Mouse (Mus musculus) limb, embryonic 15.5 days (tissue): ENCODE results near the gene 5730480H06Rik. TPM values are rescaled to one million over a fixed set of nuclear protein-coding genes. Genes with fewer than 3 reads are reported as not detected.

Source experiments
- ATAC-seq: fragments of 200-750 bp; cut with Nextera tagmentation; 2 replicates; pipeline ENCODE4 v1.8.0; 2017; ENCODE audit warnings: low read depth, moderate TSS enrichment; ENCODE audit not compliant: insufficient number of reproducible peaks, low FRiP score, low TSS enrichment
- H3K27ac ChIP-seq: fragments of 300-500 bp; sonication (generic); 2 replicates; pipeline ENCODE4 v1.5.1; 2015; ENCODE audit warnings: moderate library complexity, mild to moderate bottlenecking, inconsistent platforms
- H3K27me3 ChIP-seq: fragments of 300-500 bp; sonication (generic); 2 replicates; pipeline ENCODE4 v1.6.1; 2015; ENCODE audit warnings: inconsistent platforms
- H3K36me3 ChIP-seq: fragments of 300-500 bp; sonication (generic); 2 replicates; pipeline ENCODE4 v1.6.1; 2015; ENCODE audit warnings: inconsistent platforms
- H3K4me1 ChIP-seq: fragments of 300-500 bp; sonication (generic); 2 replicates; pipeline ENCODE4 v1.6.1; 2015; ENCODE audit warnings: inconsistent platforms
- H3K4me2 ChIP-seq: fragments of 300-500 bp; sonication (generic); 2 replicates; pipeline ENCODE4 v1.6.1; 2015; ENCODE audit warnings: mild to moderate bottlenecking, inconsistent platforms
- H3K4me3 ChIP-seq: fragments of 300-500 bp; sonication (generic); 2 replicates; pipeline ENCODE4 v1.5.1; 2015; ENCODE audit warnings: mild to moderate bottlenecking, inconsistent platforms
- H3K9ac ChIP-seq: fragments of 300-500 bp; sonication (generic); 2 replicates; pipeline ENCODE4 v1.6.1; 2015; ENCODE audit warnings: inconsistent platforms
- H3K9me3 ChIP-seq: fragments of 300-500 bp; sonication (generic); 2 replicates; pipeline ENCODE4 v1.6.1; 2016; ENCODE audit warnings: inconsistent platforms
- WGBS: fragments of 180-500 bp; shearing (Covaris S2); methylation state at CpG from one replicate; pipeline ENCODE4 v1.1.7; 2015; 5-methylcytosine and 5-hydroxymethylcytosine counted together
- polyA plus RNA-seq: library from polyadenylated mRNA; unstranded; fragments of >200 nt; fragmentation: Nextera tagmentation; extraction: Ambion mirVana; gene quantifications from 2 replicates; pipeline ENCODE4 v1.2.1, GENCODE M21; 2015

The 5730480H06Rik gene
- polyA plus RNA-seq, result 20.4 and 22.4 TPM in 2 replicates

GRCm38 (mm10) chr5:48327652-48328051, at the start of gene 5730480H06Rik:
5730480H06Rik (plus strand) TSS chr5:48327952.
- Histone ChIP-seq H3K27ac (no peak within 1 kb of the TSS), H3K4me3 (no peak within 1 kb of the TSS), H3K36me3 (no peaks in the 10 kb centered on the region), H3K9me3 (no peaks in the 10 kb centered on the region), H3K27me3 (no peaks in the 10 kb centered on the region), H3K4me1 (no peaks in the 10 kb centered on the region), H3K9ac (no peak within 1 kb of the TSS), H3K4me2 (no peak within 1 kb of the TSS)
- 96% methylated on average over 8 of the region's 8 CpGs for WGBS
- ATAC-seq, result no peak

- no peaks in the 10 kb centered on the region for H3K4me1 ChIP-seq
- H3K27ac ChIP-seq, result no peak overlapping the region
- H3K36me3 ChIP-seq, result peaks cover 2% of the 10 kb centered on the region; the same call in 1 of the 2 replicates
- no peak overlapping the region for H3K4me2 ChIP-seq
- no peak for ATAC-seq
- H3K9me3 ChIP-seq, result no peaks in the 10 kb centered on the region
- no peaks in the 10 kb centered on the region for H3K27me3 ChIP-seq
- H3K4me3 ChIP-seq, result no peak overlapping the region
- 82% methylated on average over 3 of the region's 3 CpGs for WGBS
- H3K9ac ChIP-seq, result no peak overlapping the region
Observed at GRCm38 (mm10) chr5:48301186-48301585, 26.6 kb upstream of the 5730480H06Rik start.

GRCm38 (mm10) chr5:48315057-48315602, 12.6 kb upstream of the 5730480H06Rik start:
- WGBS, result 79% methylated on average over 6 of the region's 6 CpGs
- ATAC-seq, result no peak
- Histone ChIP-seq H3K4me3 (no peak overlapping the region), H3K27me3 (no peaks in the 10 kb centered on the region), H3K36me3 (no peaks in the 10 kb centered on the region), H3K27ac (no peak overlapping the region), H3K4me2 (no peak overlapping the region), H3K9me3 (no peaks in the 10 kb centered on the region), H3K4me1 (no peaks in the 10 kb centered on the region), H3K9ac (no peak overlapping the region)

GRCm38 (mm10) chr5:48320597-48320996, 7.2 kb upstream of the 5730480H06Rik start:
- H3K4me2 ChIP-seq, result no peak overlapping the region
- no peaks in the 10 kb centered on the region for H3K9me3 ChIP-seq
- no peak overlapping the region for H3K4me3 ChIP-seq
- no peak overlapping the region for H3K9ac ChIP-seq
- H3K4me1 ChIP-seq, result no peaks in the 10 kb centered on the region
- no peaks in the 10 kb centered on the region for H3K36me3 ChIP-seq
- WGBS, result 72% methylated on average over 4 of the region's 4 CpGs
- no peak overlapping the region for H3K27ac ChIP-seq
- no peak for ATAC-seq
- H3K27me3 ChIP-seq, result no peaks in the 10 kb centered on the region

- Histone ChIP-seq H3K27me3 (no peaks in the 10 kb centered on the region), H3K9me3 (no peaks in the 10 kb centered on the region), H3K4me3 (no peak overlapping the region), H3K36me3 (no peaks in the 10 kb centered on the region), H3K9ac (no peak overlapping the region), H3K4me1 (no peaks in the 10 kb centered on the region), H3K4me2 (no peak overlapping the region), H3K27ac (no peak overlapping the region)
- ATAC-seq, result no peak
Observed at GRCm38 (mm10) chr5:48326221-48326620, 1.5 kb upstream of the 5730480H06Rik start.

- ATAC-seq, result no peak
- Histone ChIP-seq H3K36me3 (no peaks in the 10 kb centered on the region), H3K4me1 (no peaks in the 10 kb centered on the region), H3K4me2 (no peak overlapping the region), H3K9me3 (no peaks in the 10 kb centered on the region), H3K27ac (no peak overlapping the region), H3K27me3 (no peaks in the 10 kb centered on the region), H3K4me3 (no peak overlapping the region), H3K9ac (no peak overlapping the region)
- WGBS, result 94% methylated on average over 2 of the region's 2 CpGs
Observed at GRCm38 (mm10) chr5:48329751-48330150, 2.0 kb downstream of the 5730480H06Rik start.

- 86% methylated on average over 2 of the region's 2 CpGs for WGBS
- ATAC-seq, result no peak
Observed at GRCm38 (mm10) chr5:48330817-48331216, 3.1 kb downstream of the 5730480H06Rik start.

GRCm38 (mm10) chr5:48331441-48331840, 3.7 kb downstream of the 5730480H06Rik start:
- Histone ChIP-seq H3K36me3 (no peaks in the 10 kb centered on the region), H3K4me1 (no peaks in the 10 kb centered on the region), H3K27ac (no peak overlapping the region), H3K4me3 (no peak overlapping the region), H3K4me2 (no peak overlapping the region), H3K9me3 (no peaks in the 10 kb centered on the region), H3K27me3 (no peaks in the 10 kb centered on the region), H3K9ac (no peak overlapping the region)
- no peak for ATAC-seq
- WGBS, result 72% methylated on average over 5 of the region's 5 CpGs

More at GRCm38 (mm10) chr5:48330817-48331216, 3.1 kb downstream of the 5730480H06Rik start:
- Histone ChIP-seq H3K4me3 (no peak overlapping the region), H3K36me3 (no peaks in the 10 kb centered on the region), H3K9me3 (no peaks in the 10 kb centered on the region), H3K9ac (no peak overlapping the region), H3K4me1 (no peaks in the 10 kb centered on the region), H3K4me2 (no peak overlapping the region), H3K27me3 (no peaks in the 10 kb centered on the region), H3K27ac (no peak overlapping the region)

GRCm38 (mm10) chr5:48333407-48333806, 5.7 kb downstream of the 5730480H06Rik start:
- Histone ChIP-seq H3K36me3 (no peaks in the 10 kb centered on the region), H3K27ac (no peak overlapping the region), H3K4me1 (no peaks in the 10 kb centered on the region), H3K27me3 (no peaks in the 10 kb centered on the region), H3K9ac (no peak overlapping the region), H3K4me3 (no peak overlapping the region), H3K9me3 (no peaks in the 10 kb centered on the region), H3K4me2 (no peak overlapping the region)
- WGBS, result 88% methylated on average over 3 of the region's 3 CpGs
- no peak for ATAC-seq

- no peaks in the 10 kb centered on the region for H3K36me3 ChIP-seq
- WGBS, result 25% methylated on average over 9 of the region's 9 CpGs
- no peaks in the 10 kb centered on the region for H3K4me1 ChIP-seq
- no peaks in the 10 kb centered on the region for H3K27me3 ChIP-seq
- no peaks in the 10 kb centered on the region for H3K9me3 ChIP-seq
- H3K4me2 ChIP-seq, result no peak overlapping the region
- ATAC-seq, result no peak
- no peak overlapping the region for H3K4me3 ChIP-seq
- H3K9ac ChIP-seq, result no peak overlapping the region
- no peak overlapping the region for H3K27ac ChIP-seq
Observed at GRCm38 (mm10) chr5:48333884-48334513, 6.2 kb downstream of the 5730480H06Rik start.

- no peak overlapping the region for H3K4me2 ChIP-seq
- no peaks in the 10 kb centered on the region for H3K9me3 ChIP-seq
- no peaks in the 10 kb centered on the region for H3K36me3 ChIP-seq
- ATAC-seq, result no peak
- H3K27me3 ChIP-seq, result no peaks in the 10 kb centered on the region
- 66% methylated on average over 7 of the region's 7 CpGs for WGBS
- H3K27ac ChIP-seq, result no peak overlapping the region
- H3K9ac ChIP-seq, result no peak overlapping the region
- no peaks in the 10 kb centered on the region for H3K4me1 ChIP-seq
- no peak overlapping the region for H3K4me3 ChIP-seq
Observed at GRCm38 (mm10) chr5:48340808-48341433, 13.2 kb downstream of the 5730480H06Rik start.
